Mouse (Mus musculus) spleen, adult 2 months (tissue): ENCODE results near the gene Wrap73.

ENCODE experiments used
- CTCF ChIP-seq: fragments of 200-500 bp; IDR thresholded peaks from 2 replicates; pipeline ENCODE4 v1.5.1; 2011; ENCODE audit warnings: mild to moderate bottlenecking, inconsistent platforms; ENCODE audit not compliant: insufficient read depth, insufficient read length, insufficient replicate concordance; ENCODE audit errors: extremely low read depth
- POLR2A ChIP-seq: fragments of 200-500 bp; IDR thresholded peaks from 2 replicates; pipeline ENCODE4 v1.6.1; 2011; ENCODE audit warnings: low read depth, low read length, inconsistent platforms

DNA sequence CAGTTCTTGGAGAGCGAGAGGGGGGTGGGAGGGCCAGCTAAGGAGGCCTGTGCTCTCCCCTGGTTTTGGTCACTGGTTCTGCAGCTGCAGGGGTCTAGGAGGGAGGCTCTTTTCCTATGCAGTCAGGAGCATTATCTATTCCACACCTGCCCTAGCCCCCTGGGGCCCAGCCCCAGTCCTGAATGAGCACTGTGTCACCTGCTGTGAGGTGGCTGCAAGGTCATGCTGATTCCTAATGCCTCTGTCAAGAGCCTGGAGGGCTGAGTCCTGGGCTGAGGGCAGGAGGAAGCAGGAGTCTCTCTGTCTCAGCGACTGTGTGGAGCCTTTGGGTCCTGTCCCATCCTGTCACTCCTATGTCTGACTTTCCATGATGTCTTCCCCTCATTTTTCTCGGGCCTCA, 67.7 kb downstream of the Wrap73 start:
- TF ChIP-seq CTCF, result no peak
- no peak for TF ChIP-seq POLR2A
